Comparison of ENCODE assay signal across 8 mouse cellular contexts in genomic region chr6:34549017-34549416, GRCm38 (mm10). TPM values are rescaled to one million over a fixed set of nuclear protein-coding genes. Genes with fewer than 3 reads are reported as not detected.
A peak's percentile ranks its signal among the peaks of the same experiment; 100 is the strongest.
DNase-seq lines count a peak whose midpoint lies in the region; ATAC-seq lines count a peak whose summit lies in the region.

No protein-coding gene starts in this region.

- no peaks in the 10 kb centered on the region for H3K27me3 ChIP-seq in forebrain, embryonic 14.5 days (replicated peaks; ENCODE audit: control insufficient read depth, insufficient read depth, low read length)
- H3K27me3 ChIP-seq in forebrain, embryonic 12.5 days, result no peaks in the 10 kb centered on the region

- no peak overlapping the region for H3K9ac ChIP-seq in forebrain, embryonic 14.5 days (ENCODE audit: low read length)
- no peak overlapping the region for H3K9ac ChIP-seq in forebrain, embryonic 12.5 days

- H3K27ac ChIP-seq in forebrain, embryonic 14.5 days (ENCODE audit: low read depth, low read length), result no peak overlapping the region
- H3K27ac ChIP-seq in forebrain, embryonic 12.5 days, result no peak overlapping the region

- peak; percentile 23 for DNase-seq in forebrain, embryonic 14.5 days (ENCODE audit: low spot score)
- DNase-seq in 3T3-L1 (ENCODE audit: low read depth, low spot score), result peak; percentile 70
- peak; percentile 20 for DNase-seq in adrenal gland, adult 8-10 months
- peak; percentile 70 for DNase-seq in embryo, embryonic 11 days
- DNase-seq in kidney, postnatal 10 days, result peak; percentile 80
- peak; percentile 83 for DNase-seq in testis, postnatal 10 days (ENCODE audit: low spot score)

- no peak overlapping the region for H3K4me2 ChIP-seq in forebrain, embryonic 14.5 days (ENCODE audit: low read length)
- H3K4me2 ChIP-seq in forebrain, embryonic 12.5 days, result no peak overlapping the region

- H3K9me3 ChIP-seq in forebrain, embryonic 14.5 days (replicated peaks; ENCODE audit: control insufficient read depth, low read length), result no peaks in the 10 kb centered on the region
- H3K9me3 ChIP-seq in forebrain, embryonic 12.5 days, result no peaks in the 10 kb centered on the region

- WGBS in forebrain, embryonic 14.5 days, result 27% methylated on average over 2 of the region's 2 CpGs
- WGBS in forebrain, embryonic 12.5 days, result 48% methylated on average over 2 of the region's 2 CpGs

- no peaks in the 10 kb centered on the region for H3K4me1 ChIP-seq in forebrain, embryonic 14.5 days (ENCODE audit: control insufficient read depth, insufficient read depth, low read length)
- peaks cover 1% of the 10 kb centered on the region; the same call in 1 of the 2 replicates for H3K4me1 ChIP-seq in forebrain, embryonic 12.5 days

- no peak overlapping the region for H3K4me3 ChIP-seq in forebrain, embryonic 14.5 days (ENCODE audit: low read depth, low read length)
- no peak overlapping the region for H3K4me3 ChIP-seq in forebrain, embryonic 12.5 days (replicated peaks)

- H3K36me3 ChIP-seq in forebrain, embryonic 14.5 days (ENCODE audit: control insufficient read depth, insufficient read depth, low read length), result no peaks in the 10 kb centered on the region
- no peaks in the 10 kb centered on the region for H3K36me3 ChIP-seq in forebrain, embryonic 12.5 days (replicated peaks)

- no peak for ATAC-seq in forebrain, embryonic 14.5 days
- no peak for ATAC-seq in forebrain, embryonic 12.5 days (ENCODE audit: low FRiP score)
- 0 out of 2 replicates have a peak, but pooled peaks have one; percentile 65 for ATAC-seq in megakaryocyte-erythroid progenitor cell, adult 5-6 weeks (replicated peaks; ENCODE audit: low FRiP score, low TSS enrichment, poor library complexity, severe bottlenecking)

RNA-seq across cellular contexts. Expression of gene Cald1, which starts 49.3 kb away (rescaled TPM):
- 46.4 and 48.7 TPM in 2 replicates for polyA plus RNA-seq in forebrain, embryonic 14.5 days (2014; fragmentation: Nextera tagmentation; extraction: Ambion mirVana)
- polyA plus RNA-seq in forebrain, embryonic 12.5 days (2016; fragmentation: Nextera tagmentation; extraction: Ambion mirVana), result 105 and 133 TPM in 2 replicates
- total RNA-seq in adrenal gland, adult 8-10 months (2022), result 10 to 100 TPM; 62.2 to 88.3 (median 71.2) TPM
- total RNA-seq in megakaryocyte-erythroid progenitor cell, adult 5-6 weeks (2014; fragmentation: Nextera tagmentation), result not detected in 2 replicates
- 1.1 TPM in 1 of 2 replicates, not detected in the other for total RNA-seq in megakaryocyte-erythroid progenitor cell, adult 5-6 weeks (2017)

Comparison
In these comparisons a context has a peak if more than half of its experiments do, and no peak if none do; other contexts are left out.
1. DNase-seq: peak in every context shown above with its lines; median percentile 83 in testis, postnatal 10 days; 80 in kidney, postnatal 10 days; 70 in 3T3-L1; 70 in embryo, embryonic 11 days; 23 in forebrain, embryonic 14.5 days; 20 in adrenal gland, adult 8-10 months.
2. RNA of gene Cald1, which starts 49.3 kb away (total RNA-seq): 62.2 to 88.3 TPM in adrenal gland, adult 8-10 months; 1.1 TPM in megakaryocyte-erythroid progenitor cell, adult 5-6 weeks; every median in the first group is over 10 times any median in the second.